Mouse (Mus musculus): ENCODE measurements around the gene Pcp2. TPM values are rescaled to one million over a fixed set of nuclear protein-coding genes. Genes with fewer than 3 reads are reported as not detected.
A peak's percentile ranks its signal among the peaks of the same experiment; 100 is the strongest.

The Pcp2 gene
- polyA plus RNA-seq, 1 experiment from 2014 or later, result not detected

DNA sequence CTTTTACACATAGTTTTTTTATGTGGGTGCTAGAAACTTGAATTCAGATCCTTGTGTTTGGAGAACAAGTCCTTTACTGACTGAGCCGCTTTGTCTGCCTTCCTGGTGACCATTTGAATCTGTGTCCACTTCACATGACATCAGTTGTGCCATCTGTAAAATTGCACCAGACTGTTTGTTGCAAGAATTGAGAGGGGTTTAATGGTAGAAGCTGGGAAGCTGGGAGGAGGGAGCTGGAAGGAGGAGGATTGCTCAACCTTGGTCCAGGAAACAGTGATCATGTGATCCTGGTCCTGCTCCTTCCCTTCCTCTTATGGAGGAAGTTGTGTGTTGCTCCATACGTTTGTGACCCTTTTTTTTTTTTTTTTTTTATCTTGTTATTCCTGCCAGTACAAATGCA is 22.9 kb upstream of the Pcp2 start:
- no peaks in the 10 kb centered on the region for H3K27me3 ChIP-seq (replicated peaks; ENCODE audit: control insufficient read depth, insufficient read depth, low read length)
- H3K4me1 ChIP-seq (replicated peaks; ENCODE audit: control insufficient read depth, insufficient read depth, low read length), result no peaks in the 10 kb centered on the region; the same call in 1 of the 2 replicates
- no peak for ATAC-seq
- H3K9me3 ChIP-seq (ENCODE audit: control insufficient read depth), result no peaks in the 10 kb centered on the region
- TF ChIP-seq CTCF (IDR thresholded peaks at IDR 0.05; ENCODE audit: low read depth), result no peak
- WGBS, result 64% methylated on average over 2 of the region's 2 CpGs
- H3K9ac ChIP-seq (ENCODE audit: low read depth, low read length), result no peak overlapping the region
- H3K4me3 ChIP-seq (ENCODE audit: low read depth, low read length), result no peak overlapping the region
- no peak overlapping the region for H3K27ac ChIP-seq (ENCODE audit: low read depth, low read length)
- H3K36me3 ChIP-seq (ENCODE audit: control insufficient read depth, insufficient read depth), result no peaks in the 10 kb centered on the region
- no peak overlapping the region for H3K4me2 ChIP-seq (replicated peaks; ENCODE audit: low read depth)

DNA sequence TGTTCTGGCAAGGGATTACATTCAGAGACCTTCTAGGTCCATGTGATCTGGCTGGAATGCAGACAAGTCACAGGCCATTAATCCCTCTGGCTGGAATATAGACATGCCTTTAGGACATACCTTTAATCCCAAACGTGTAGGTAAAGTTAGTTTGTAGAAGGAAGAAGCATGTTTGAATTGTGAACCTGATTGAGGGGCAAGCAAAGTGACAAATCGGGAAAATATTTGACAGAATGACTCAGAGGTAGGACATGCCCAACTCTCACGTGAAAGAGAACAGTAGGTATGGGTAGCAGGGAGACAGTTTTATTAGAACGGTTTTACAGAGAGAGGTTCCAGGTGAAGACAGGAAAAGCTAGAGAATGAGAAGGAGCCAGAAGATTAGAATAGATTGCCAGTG is 22.2 kb upstream of the Pcp2 start:
- no peak overlapping the region for H3K4me3 ChIP-seq (ENCODE audit: low read depth, low read length)
- ATAC-seq, result no peak
- H3K27me3 ChIP-seq (replicated peaks; ENCODE audit: control insufficient read depth, insufficient read depth, low read length), result no peaks in the 10 kb centered on the region
- H3K27ac ChIP-seq (ENCODE audit: low read depth, low read length), result no peak overlapping the region
- 64% methylated on average over 4 of the region's 4 CpGs for WGBS
- no peak for TF ChIP-seq CTCF (IDR thresholded peaks at IDR 0.05; ENCODE audit: low read depth)
- 0 out of 2 replicates have a peak, but pooled peaks cover 3% of the 10 kb centered on the region for H3K36me3 ChIP-seq (ENCODE audit: control insufficient read depth, insufficient read depth)
- no peaks in the 10 kb centered on the region; the same call in 1 of the 2 replicates for H3K4me1 ChIP-seq (replicated peaks; ENCODE audit: control insufficient read depth, insufficient read depth, low read length)
- no peak overlapping the region for H3K9ac ChIP-seq (ENCODE audit: low read depth, low read length)
- H3K4me2 ChIP-seq (replicated peaks; ENCODE audit: low read depth), result no peak overlapping the region
- H3K9me3 ChIP-seq (ENCODE audit: control insufficient read depth), result no peaks in the 10 kb centered on the region

DNA sequence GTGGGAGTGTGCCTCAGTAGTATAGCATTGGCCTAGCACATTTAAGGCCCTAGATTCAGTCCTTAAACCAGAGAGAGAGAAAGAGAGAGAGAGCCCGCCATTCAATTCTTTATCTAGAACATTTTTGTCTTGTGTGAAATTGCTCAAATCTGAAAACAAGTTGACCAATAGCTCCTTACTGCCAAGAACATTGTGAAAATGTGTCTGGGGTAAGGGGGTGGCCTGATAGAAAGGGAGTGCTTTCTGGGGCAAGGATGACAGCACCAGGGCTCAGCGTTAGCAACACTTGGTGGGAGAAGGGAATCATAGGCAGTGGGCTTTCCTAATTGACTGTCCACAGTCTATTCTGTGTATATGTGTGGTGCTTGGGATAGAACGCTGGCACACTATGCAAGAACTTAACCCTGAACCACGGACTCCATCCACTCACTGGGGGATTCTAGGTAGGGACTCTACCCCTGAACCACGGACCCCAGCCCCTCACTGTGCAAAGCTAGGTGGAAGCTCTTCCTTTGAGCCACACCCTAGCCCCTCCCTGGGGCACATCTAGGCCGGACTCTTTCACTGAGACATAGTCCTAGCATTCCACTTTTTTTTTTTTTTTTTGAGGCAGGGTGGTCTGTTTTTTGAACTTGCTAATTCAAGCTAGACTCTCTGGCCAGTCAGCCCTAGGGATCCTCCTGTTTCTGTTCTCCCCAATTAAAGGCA is 21.6 kb upstream of the Pcp2 start:
- no peak for ATAC-seq

DNA sequence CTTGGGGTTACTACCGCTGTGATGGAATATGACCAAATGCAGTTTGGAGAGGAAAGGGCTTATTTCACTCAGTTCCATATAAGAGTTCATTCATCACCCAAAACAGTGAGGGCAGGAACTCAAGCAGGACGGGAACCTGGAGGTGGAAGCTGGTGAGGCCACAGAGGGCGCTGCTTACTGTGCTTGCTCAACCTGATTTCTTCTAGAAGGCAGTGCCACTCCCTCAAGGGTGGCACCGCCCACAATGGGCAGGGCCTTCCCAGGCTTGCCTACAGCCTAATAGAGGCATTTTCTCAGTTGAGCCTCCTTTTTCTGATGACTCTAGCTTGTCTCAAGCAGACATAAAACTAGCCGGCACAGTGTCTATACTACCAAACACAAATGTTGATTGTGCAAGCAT is 20.5 kb upstream of the Pcp2 start:
- TF ChIP-seq CTCF (IDR thresholded peaks at IDR 0.05; ENCODE audit: low read depth), result peak; percentile 70
- H3K9ac ChIP-seq (ENCODE audit: low read depth, low read length), result no peak overlapping the region
- no peak overlapping the region for H3K4me2 ChIP-seq (replicated peaks; ENCODE audit: low read depth)
- H3K27me3 ChIP-seq (replicated peaks; ENCODE audit: control insufficient read depth, insufficient read depth, low read length), result no peaks in the 10 kb centered on the region
- no peaks in the 10 kb centered on the region for H3K9me3 ChIP-seq (ENCODE audit: control insufficient read depth)
- peaks cover 20% of the 10 kb centered on the region; the same call in 1 of the 2 replicates for H3K36me3 ChIP-seq (ENCODE audit: control insufficient read depth, insufficient read depth)
- WGBS, result 11% methylated on average over 5 of the region's 5 CpGs
- H3K27ac ChIP-seq (ENCODE audit: low read depth, low read length), result no peak overlapping the region
- no peak overlapping the region for H3K4me3 ChIP-seq (ENCODE audit: low read depth, low read length)
- H3K4me1 ChIP-seq (replicated peaks; ENCODE audit: control insufficient read depth, insufficient read depth, low read length), result no peaks in the 10 kb centered on the region; the same call in 1 of the 2 replicates
- ATAC-seq, result peak; percentile 82

More for the DNA sequence above, 21.6 kb upstream of the Pcp2 start:
- TF ChIP-seq CTCF (IDR thresholded peaks at IDR 0.05; ENCODE audit: low read depth), result no peak
- no peaks in the 10 kb centered on the region for H3K27me3 ChIP-seq (replicated peaks; ENCODE audit: control insufficient read depth, insufficient read depth, low read length)
- no peak overlapping the region for H3K4me2 ChIP-seq (replicated peaks; ENCODE audit: low read depth)
- H3K4me3 ChIP-seq (ENCODE audit: low read depth, low read length), result no peak overlapping the region
- WGBS, result 78% methylated on average over 6 of the region's 6 CpGs
- H3K9me3 ChIP-seq (ENCODE audit: control insufficient read depth), result no peaks in the 10 kb centered on the region
- no peak overlapping the region for H3K9ac ChIP-seq (ENCODE audit: low read depth, low read length)
- 0 out of 2 replicates have a peak, but pooled peaks cover 8% of the 10 kb centered on the region for H3K36me3 ChIP-seq (ENCODE audit: control insufficient read depth, insufficient read depth)
- no peaks in the 10 kb centered on the region; the same call in 1 of the 2 replicates for H3K4me1 ChIP-seq (replicated peaks; ENCODE audit: control insufficient read depth, insufficient read depth, low read length)
- no peak overlapping the region for H3K27ac ChIP-seq (ENCODE audit: low read depth, low read length)

DNA sequence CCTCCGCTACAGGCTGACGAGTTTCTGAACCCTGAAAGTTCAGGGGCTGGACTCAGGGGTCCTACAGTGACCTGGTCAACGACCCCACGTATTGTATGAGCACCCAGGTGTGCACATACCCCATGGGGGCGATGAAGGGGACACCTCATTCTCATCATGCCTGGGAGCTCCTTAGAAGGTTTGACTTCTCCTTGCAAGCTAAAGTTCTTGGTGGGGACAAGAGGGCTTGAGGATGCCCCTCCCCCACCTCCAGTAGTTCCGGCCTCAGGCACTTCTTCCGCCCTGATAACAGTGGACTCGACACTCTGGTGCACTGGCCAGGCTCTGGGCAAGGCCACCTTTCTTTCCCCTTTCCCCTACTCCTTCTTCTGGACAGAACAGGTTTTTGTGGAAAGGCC is 6.1 kb upstream of the Pcp2 start:
- no peaks in the 10 kb centered on the region for H3K27me3 ChIP-seq (replicated peaks; ENCODE audit: control insufficient read depth, insufficient read depth, low read length)
- peak overlapping the region; percentile 84 for H3K27ac ChIP-seq (ENCODE audit: low read depth, low read length)
- H3K4me1 ChIP-seq (replicated peaks; ENCODE audit: control insufficient read depth, insufficient read depth, low read length), result no peaks in the 10 kb centered on the region; the same call in 1 of the 2 replicates
- WGBS, result 8% methylated on average over 8 of the region's 8 CpGs
- H3K4me2 ChIP-seq (replicated peaks; ENCODE audit: low read depth), result peak overlapping the region; percentile 78
- no peaks in the 10 kb centered on the region for H3K9me3 ChIP-seq (ENCODE audit: control insufficient read depth)
- ATAC-seq, result peak; percentile 39
- no peak for TF ChIP-seq CTCF (IDR thresholded peaks at IDR 0.05; ENCODE audit: low read depth)
- peaks cover 28% of the 10 kb centered on the region for H3K36me3 ChIP-seq (ENCODE audit: control insufficient read depth, insufficient read depth)
- peak overlapping the region; percentile 81 for H3K4me3 ChIP-seq (ENCODE audit: low read depth, low read length)
- peak overlapping the region; percentile 85 for H3K9ac ChIP-seq (ENCODE audit: low read depth, low read length)

DNA sequence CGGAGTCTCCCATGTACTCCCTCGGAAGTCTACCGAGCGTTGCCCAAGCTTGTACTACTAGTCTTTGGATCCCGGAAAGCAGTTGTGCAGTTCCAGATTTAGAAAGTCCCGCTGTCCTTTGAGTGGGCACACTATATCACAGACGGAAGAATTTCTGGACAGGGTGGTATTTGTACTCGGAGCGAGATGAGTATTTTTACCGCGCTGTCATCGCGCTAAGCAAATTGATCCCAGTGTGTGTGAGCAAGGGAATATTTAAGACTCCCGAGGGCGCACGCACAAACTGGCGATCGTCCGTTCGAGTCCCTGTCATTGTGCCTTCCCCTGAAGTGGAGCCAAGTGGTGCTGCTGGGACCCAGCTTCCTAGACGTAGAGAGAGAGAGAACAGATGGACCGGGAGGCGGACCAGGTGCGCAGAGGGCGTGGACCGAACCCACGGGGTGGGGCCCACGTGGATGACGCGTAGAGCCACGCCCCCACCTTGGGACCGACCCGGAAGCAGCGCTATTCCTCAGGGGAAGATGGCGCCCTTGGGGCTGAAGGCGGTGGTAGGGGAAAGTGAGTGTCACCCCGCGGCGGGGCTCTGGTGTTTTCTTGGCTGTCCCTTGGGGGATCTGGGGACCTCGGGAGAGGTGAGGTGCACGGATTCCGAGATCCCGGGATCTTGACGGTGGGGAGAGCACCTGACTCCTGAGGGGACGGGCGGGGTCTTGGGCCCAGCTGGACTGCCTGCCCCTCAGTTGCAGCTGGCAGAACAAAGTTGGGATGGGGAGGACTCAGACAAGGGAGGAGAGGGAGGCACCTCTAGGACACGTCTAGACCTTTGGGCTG is 5.5 kb upstream of the Pcp2 start, which contains the start of gene Stxbp2:
Gene Stxbp2, plus strand, starts transcription at position 309 of the 831 bp plus-strand sequence.
- H3K36me3 ChIP-seq (ENCODE audit: control insufficient read depth, insufficient read depth), result peaks cover 22% of the 10 kb centered on the region
- H3K9me3 ChIP-seq (ENCODE audit: control insufficient read depth), result no peaks in the 10 kb centered on the region
- peak within 1 kb of the TSS; percentile 78 for H3K4me2 ChIP-seq (replicated peaks; ENCODE audit: low read depth)
- peak; percentile 92 for ATAC-seq
- H3K27ac ChIP-seq (ENCODE audit: low read depth, low read length), result peak within 1 kb of the TSS; percentile 84
- WGBS, result 4% methylated on average over 47 of the region's 47 CpGs
- peak within 1 kb of the TSS; percentile 81 for H3K4me3 ChIP-seq (ENCODE audit: low read depth, low read length)
- no peaks in the 10 kb centered on the region; the same call in 1 of the 2 replicates for H3K4me1 ChIP-seq (replicated peaks; ENCODE audit: control insufficient read depth, insufficient read depth, low read length)
- peak within 1 kb of the TSS; percentile 85 for H3K9ac ChIP-seq (ENCODE audit: low read depth, low read length)
- H3K27me3 ChIP-seq (replicated peaks; ENCODE audit: control insufficient read depth, insufficient read depth, low read length), result no peaks in the 10 kb centered on the region
- 0 out of 2 replicates have a peak, but pooled peaks have one; percentile 9 for TF ChIP-seq CTCF (IDR thresholded peaks at IDR 0.05; ENCODE audit: low read depth)

Measured in intestine, postnatal 0 days (tissue).